8 mouse cellular contexts compared by ENCODE assay signal in genomic region chr8:92365241-92365943, GRCm38 (mm10). TPM values are rescaled to one million over a fixed set of nuclear protein-coding genes. Genes with fewer than 3 reads are reported as not detected.
DNase-seq lines count a peak whose midpoint lies in the region; ATAC-seq and TF ChIP-seq lines count a peak whose summit lies in the region.

No protein-coding gene starts in this region.

- peak; percentile 41 to 50 for DNase-seq in layer of hippocampus, postnatal 10 days (ENCODE audit: low spot score in 2 of 2)
- DNase-seq in layer of hippocampus, adult 18-20 months (ENCODE audit: low spot score in 2 of 2), result no peak
- peak; percentile 55 for DNase-seq in embryonic facial prominence, embryonic 11.5 days (ENCODE audit: low spot score)
- DNase-seq in hindbrain, embryonic 14.5 days (ENCODE audit: low spot score), result no peak
- peak; percentile 63 for DNase-seq in neural tube, embryonic 11.5 days (ENCODE audit: low spot score)
- DNase-seq in adipocyte (ENCODE audit: low spot score), result no peak
- no peak for DNase-seq in thymus, postnatal 14 days
- DNase-seq in layer of hippocampus, adult 2 months (ENCODE audit: low spot score in 2 of 2), result no peak

- H3K27ac ChIP-seq in embryonic facial prominence, embryonic 11.5 days (replicated peaks; ENCODE audit: low read depth, low read length), result no peak overlapping the region
- peak overlapping the region; percentile 84 for H3K27ac ChIP-seq in hindbrain, embryonic 14.5 days
- 0 out of 2 replicates have a peak overlapping the region, but pooled peaks have one; percentile 8 for H3K27ac ChIP-seq in neural tube, embryonic 11.5 days (ENCODE audit: low read depth, low read length)
- H3K27ac ChIP-seq in layer of hippocampus, adult 2 months, result no peak overlapping the region

- no peak for ATAC-seq in embryonic facial prominence, embryonic 11.5 days (replicated peaks; ENCODE audit: insufficient number of reproducible peaks, low FRiP score, low TSS enrichment, low read depth)
- no peak for ATAC-seq in hindbrain, embryonic 14.5 days (ENCODE audit: low FRiP score)
- ATAC-seq in neural tube, embryonic 11.5 days (ENCODE audit: insufficient read depth, low FRiP score, low TSS enrichment), result no peak

- H3K27me3 ChIP-seq in embryonic facial prominence, embryonic 11.5 days (ENCODE audit: control insufficient read depth, insufficient read depth, low read length), result peaks cover 36% of the 10 kb centered on the region
- peaks cover 73% of the 10 kb centered on the region for H3K27me3 ChIP-seq in hindbrain, embryonic 14.5 days (ENCODE audit: control insufficient read depth, insufficient read depth, low read length)
- peaks cover 42% of the 10 kb centered on the region for H3K27me3 ChIP-seq in neural tube, embryonic 11.5 days (ENCODE audit: control insufficient read depth, insufficient read depth, low read length)

- peak overlapping the region; percentile 14 for H3K4me2 ChIP-seq in embryonic facial prominence, embryonic 11.5 days (ENCODE audit: low read depth, low read length)
- peak overlapping the region; percentile 49 for H3K4me2 ChIP-seq in hindbrain, embryonic 14.5 days (replicated peaks)
- H3K4me2 ChIP-seq in neural tube, embryonic 11.5 days (ENCODE audit: low read depth), result peak overlapping the region; percentile 60

- TF ChIP-seq CTCF in layer of hippocampus, adult 2 months (conservative IDR thresholded peaks at IDR 0.05), result no peak

- H3K4me1 ChIP-seq in embryonic facial prominence, embryonic 11.5 days (ENCODE audit: control insufficient read depth, insufficient read depth, low read length), result peaks cover 3% of the 10 kb centered on the region; the same call in 1 of the 2 replicates
- H3K4me1 ChIP-seq in hindbrain, embryonic 14.5 days (replicated peaks; ENCODE audit: control insufficient read depth, insufficient read depth, low read length), result peaks cover 24% of the 10 kb centered on the region
- H3K4me1 ChIP-seq in neural tube, embryonic 11.5 days (ENCODE audit: control insufficient read depth, insufficient read depth, low read length), result peaks cover 29% of the 10 kb centered on the region

- H3K9me3 ChIP-seq in embryonic facial prominence, embryonic 11.5 days (replicated peaks; ENCODE audit: control insufficient read depth, low read length), result no peaks in the 10 kb centered on the region
- no peaks in the 10 kb centered on the region for H3K9me3 ChIP-seq in hindbrain, embryonic 14.5 days (ENCODE audit: control insufficient read depth, low read length)
- no peaks in the 10 kb centered on the region for H3K9me3 ChIP-seq in neural tube, embryonic 11.5 days (ENCODE audit: control insufficient read depth, low read length)

- H3K4me3 ChIP-seq in embryonic facial prominence, embryonic 11.5 days (ENCODE audit: low read depth, low read length), result peak overlapping the region; percentile 16
- peak overlapping the region; percentile 35 for H3K4me3 ChIP-seq in hindbrain, embryonic 14.5 days (replicated peaks; ENCODE audit: low read length)
- H3K4me3 ChIP-seq in neural tube, embryonic 11.5 days (ENCODE audit: low read depth, low read length), result peak overlapping the region; percentile 38
- no peak overlapping the region for H3K4me3 ChIP-seq in layer of hippocampus, adult 2 months

- WGBS in embryonic facial prominence, embryonic 11.5 days, result 2% methylated on average over 36 of the region's 36 CpGs
- 4% methylated on average over 36 of the region's 36 CpGs for WGBS in hindbrain, embryonic 14.5 days
- WGBS in neural tube, embryonic 11.5 days, result 2% methylated on average over 36 of the region's 36 CpGs

- H3K9ac ChIP-seq in embryonic facial prominence, embryonic 11.5 days (replicated peaks; ENCODE audit: low read length), result 0 out of 2 replicates have a peak overlapping the region, but pooled peaks have one; percentile 43
- H3K9ac ChIP-seq in hindbrain, embryonic 14.5 days, result peak overlapping the region; percentile 60
- peak overlapping the region; percentile 36 for H3K9ac ChIP-seq in neural tube, embryonic 11.5 days (ENCODE audit: low read length)

- no peaks in the 10 kb centered on the region for H3K36me3 ChIP-seq in embryonic facial prominence, embryonic 11.5 days (replicated peaks; ENCODE audit: control insufficient read depth, insufficient read depth, low read depth, low read length)
- H3K36me3 ChIP-seq in hindbrain, embryonic 14.5 days (replicated peaks; ENCODE audit: control insufficient read depth, insufficient read depth), result 0 out of 2 replicates have a peak, but pooled peaks cover 1% of the 10 kb centered on the region
- peaks cover 1% of the 10 kb centered on the region; the same call in 1 of the 2 replicates for H3K36me3 ChIP-seq in neural tube, embryonic 11.5 days (ENCODE audit: control insufficient read depth, insufficient read depth, low read length)

RNA-seq across cellular contexts. Expression of gene Irx5, which starts 8.0 kb away (rescaled TPM):
- under 1 TPM; 0.18 to 0.32 TPM for total RNA-seq in layer of hippocampus, postnatal 10 days (2021)
- under 1 TPM in 1 of 2 experiments, not detected in 1; 0.32 TPM for total RNA-seq in layer of hippocampus, adult 18-20 months (2021)
- polyA plus RNA-seq in embryonic facial prominence, embryonic 11.5 days (2014; fragmentation: Nextera tagmentation; extraction: Ambion mirVana), result 19.4 and 20.9 TPM in 2 replicates
- 11.0 and 14.5 TPM in 2 replicates for polyA plus RNA-seq in hindbrain, embryonic 14.5 days (2014; fragmentation: Nextera tagmentation; extraction: Ambion mirVana)
- polyA plus RNA-seq in neural tube, embryonic 11.5 days (2014; fragmentation: Nextera tagmentation; extraction: Ambion mirVana), result 19.7 and 21.2 TPM in 2 replicates
- total RNA-seq in layer of hippocampus, adult 2 months (2021), result under 1 TPM in 1 of 2 experiments, not detected in 1; 0.18 TPM

Comparison
In these comparisons a context has a peak if more than half of its experiments do, and no peak if none do; other contexts are left out.
1. DNase-seq: peak in layer of hippocampus, postnatal 10 days (2 of 2), embryonic facial prominence, embryonic 11.5 days (single experiment) and neural tube, embryonic 11.5 days (single experiment); none in layer of hippocampus, adult 18-20 months (0 of 2), hindbrain, embryonic 14.5 days (single experiment), adipocyte (single experiment), thymus, postnatal 14 days (single experiment) and layer of hippocampus, adult 2 months (0 of 2).
2. H3K27ac ChIP-seq: peak in hindbrain, embryonic 14.5 days (single experiment) and neural tube, embryonic 11.5 days (single experiment); none in embryonic facial prominence, embryonic 11.5 days (single experiment) and layer of hippocampus, adult 2 months (single experiment).
3. Peak in every context shown above with its lines, with median percentiles within 50 percentile points of each other: H3K4me2 ChIP-seq and H3K9ac ChIP-seq.